Mouse (Mus musculus) MEL (cell line): ENCODE results near the gene Sorcs2. TPM values are rescaled to one million over a fixed set of nuclear protein-coding genes. Genes with fewer than 3 reads are reported as not detected.
"Not testable (repeated sequence)": the region's sequence is repeated elsewhere in the genome, so short reads cannot be mapped to it uniquely, and the experiment has no call there.

Source experiments
- DNase-seq: peaks from one replicate; pipeline ENCODE4 v3.0.0; 2011; ENCODE audit warnings: low read depth, low spot score
- H3K27ac ChIP-seq: 2 replicates; pipeline ENCODE4 v1.5.1; 2012; ENCODE audit warnings: low read depth, mild to moderate bottlenecking, control low read depth, low read length, moderate library complexity; ENCODE audit not compliant: control insufficient read depth
- H3K27me3 ChIP-seq, 2 experiments: fragments of 150-350 bp in 1 of 2; sonication (generic) in 1 of 2; 2 replicates each; pipeline ENCODE4 v1.6.1; 2012; ENCODE audit warnings: low read length in 2 of 2, mild to moderate bottlenecking in 2 of 2, improper control_type of control experiment in 1 of 2, moderate library complexity in 1 of 2; ENCODE audit not compliant: insufficient read depth in 2 of 2, control insufficient read depth in 1 of 2
- H3K36me3 ChIP-seq, 2 experiments: 2 replicates each; pipeline ENCODE4 v1.6.1; 2012 to 2014; ENCODE audit warnings: low read length in 2 of 2, improper control_type of control experiment in 1 of 2, inconsistent platforms in 1 of 2, mild to moderate bottlenecking in 1 of 2; ENCODE audit not compliant: insufficient read depth in 2 of 2, control insufficient read depth in 1 of 2
- H3K4me1 ChIP-seq, 2 experiments: fragments of 150-350 bp in 1 of 2; sonication (generic) in 1 of 2; 2 replicates each; pipeline ENCODE4 v1.6.1; 2012; ENCODE audit warnings: low read length in 2 of 2, improper control_type of control experiment in 1 of 2, mild to moderate bottlenecking in 1 of 2; ENCODE audit not compliant: insufficient read depth in 2 of 2, control insufficient read depth in 1 of 2
- H3K4me3 ChIP-seq, 2 experiments: fragments of 150-350 bp in 1 of 2; sonication (generic) in 1 of 2; 2 replicates each; pipeline ENCODE4 v1.5.1; 2012; ENCODE audit warnings: low read depth in 2 of 2, low read length in 2 of 2, mild to moderate bottlenecking in 2 of 2, moderate library complexity in 2 of 2, control low read depth in 1 of 2, improper control_type of control experiment in 1 of 2; ENCODE audit not compliant: control insufficient read depth in 1 of 2, insufficient read depth in 1 of 2
- H3K79me2 ChIP-seq: 2 replicates; pipeline ENCODE4 v1.6.1; 2012; ENCODE audit warnings: mild to moderate bottlenecking, low read length, moderate library complexity; ENCODE audit not compliant: control insufficient read depth, poor library complexity, insufficient read depth
- H3K9ac ChIP-seq: 2 replicates; pipeline ENCODE4 v1.6.1; 2012; ENCODE audit warnings: low read depth, mild to moderate bottlenecking, control low read depth, low read length, moderate library complexity; ENCODE audit not compliant: control insufficient read depth, poor library complexity, severe bottlenecking
- H3K9me3 ChIP-seq: fragments of 150-350 bp; sonication (generic); replicated peaks from 2 replicates; pipeline ENCODE4 v1.6.1; 2012; ENCODE audit warnings: mild to moderate bottlenecking, low read length, improper control_type of control experiment, moderate library complexity; ENCODE audit not compliant: insufficient read depth
- GABPA ChIP-seq: IDR thresholded peaks from 2 replicates; pipeline ENCODE4 v1.6.1; 2012; ENCODE audit warnings: low read depth, mild to moderate bottlenecking, inconsistent platforms, low read length, improper control_type of control experiment, moderate library complexity
- HCFC1 ChIP-seq: IDR thresholded peaks from 2 replicates; pipeline ENCODE4 v1.6.1; 2012; ENCODE audit warnings: low read depth, mild to moderate bottlenecking, inconsistent platforms, low read length, improper control_type of control experiment, moderate library complexity
- MAX ChIP-seq: IDR thresholded peaks from 2 replicates; pipeline ENCODE4 v1.6.1; 2011; ENCODE audit warnings: low read length, improper control_type of control experiment
- MAZ ChIP-seq: IDR thresholded peaks from 2 replicates; pipeline ENCODE4 v1.6.1; 2012; ENCODE audit warnings: low read depth, mild to moderate bottlenecking, inconsistent platforms, low read length, improper control_type of control experiment
- RAD21 ChIP-seq: IDR thresholded peaks from 2 replicates; pipeline ENCODE4 v1.6.1; 2011; ENCODE audit warnings: mild to moderate bottlenecking, low read depth, low read length, improper control_type of control experiment
- RCOR1 ChIP-seq: IDR thresholded peaks from 2 replicates; pipeline ENCODE4 v1.6.1; 2012; ENCODE audit warnings: low read depth, mild to moderate bottlenecking, inconsistent platforms, low read length, improper control_type of control experiment
- TAL1 ChIP-seq: IDR thresholded peaks from 2 replicates; pipeline ENCODE4 v1.6.1; 2012; ENCODE audit warnings: mild to moderate bottlenecking, inconsistent platforms, low read length, moderate library complexity, mixed read lengths
- TBP ChIP-seq: IDR thresholded peaks from 2 replicates; pipeline ENCODE4 v1.8.0; 2011; ENCODE audit warnings: low read depth, low read length, improper control_type of control experiment
- TCF12 ChIP-seq: IDR thresholded peaks from 2 replicates; pipeline ENCODE4 v1.6.1; 2014; ENCODE audit warnings: low read depth, mild to moderate bottlenecking, inconsistent platforms, low read length, improper control_type of control experiment, moderate library complexity
- USF1 ChIP-seq: IDR thresholded peaks from 2 replicates; pipeline ENCODE4 v1.6.1; 2014; ENCODE audit warnings: low read depth, mild to moderate bottlenecking, inconsistent platforms, low read length, improper control_type of control experiment, moderate library complexity
- ZKSCAN1 ChIP-seq: IDR thresholded peaks from 2 replicates; pipeline ENCODE4 v1.6.1; 2012; ENCODE audit warnings: low read depth, mild to moderate bottlenecking, inconsistent platforms, low read length, improper control_type of control experiment, moderate library complexity
- ZMIZ1 ChIP-seq: IDR thresholded peaks from 2 replicates; pipeline ENCODE4 v1.6.1; 2012; ENCODE audit warnings: low read depth, mild to moderate bottlenecking, inconsistent platforms, low read length, improper control_type of control experiment, moderate library complexity
- ZNF384 ChIP-seq: IDR thresholded peaks from 2 replicates; pipeline ENCODE4 v1.6.1; 2012; ENCODE audit warnings: low read depth, mild to moderate bottlenecking, inconsistent platforms, low read length, improper control_type of control experiment
- polyA plus RNA-seq, 2 experiments: library from polyadenylated mRNA; stranded (reverse) in 1 of 2; unstranded in 1 of 2; fragments of >175 nt in 1 of 2; fragments of >200 nt in 1 of 2; gene quantifications; 2 replicates each; pipeline versions ENCODE4 v1.2.1 to v1.2.4; 2012; ENCODE audit warnings: low replicate concordance in 2 of 2, low read depth in 1 of 2; ENCODE audit not compliant: insufficient read length in 2 of 2, insufficient read depth in 1 of 2, missing spikeins in 1 of 2
- total RNA-seq: library from RNA; depleted of rRNA; stranded (reverse); fragments of 300-350 nt; gene quantifications from 2 replicates; pipeline ENCODE4 v1.2.3, GENCODE M21; 2012

The Sorcs2 gene
- total and polyA plus RNA-seq, 3 experiments, result not detected

DNA sequence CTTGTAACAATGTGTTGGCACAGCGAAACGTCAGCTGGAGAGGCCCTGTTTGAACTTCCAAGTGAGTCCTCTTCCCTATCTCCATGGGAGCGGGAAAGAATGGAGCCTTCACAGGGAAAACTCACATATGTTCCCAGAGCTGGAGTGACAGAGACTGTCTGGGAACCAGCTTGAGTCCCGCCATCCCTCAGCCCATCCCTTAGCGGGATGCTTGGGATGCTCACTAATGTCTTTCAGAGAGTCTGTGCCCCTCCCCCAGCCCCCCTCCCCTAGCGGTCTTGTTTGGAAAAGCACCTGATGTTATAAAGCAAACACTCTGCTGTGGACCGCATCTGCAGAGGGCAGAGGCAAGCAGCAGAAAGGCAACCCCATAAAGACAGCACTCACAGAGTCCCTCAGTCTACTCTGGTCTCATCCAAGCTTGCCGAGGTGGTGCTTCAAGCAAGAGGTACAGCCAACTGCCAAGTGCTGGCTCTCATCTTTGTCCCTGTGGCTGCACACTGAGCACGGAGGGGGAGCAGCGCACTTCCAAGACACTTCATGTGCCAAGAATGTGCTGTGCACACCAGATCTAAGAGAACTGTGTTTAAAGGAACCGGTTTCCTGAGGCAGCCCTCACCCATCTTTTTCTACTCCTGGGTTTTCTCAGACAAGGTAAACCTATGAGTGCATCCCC, 3.0 kb downstream of the Sorcs2 start:
- no peak overlapping the region for H3K4me3 ChIP-seq
- DNase-seq, result no peak
- H3K9ac ChIP-seq, result no peak overlapping the region
- no peaks in the 10 kb centered on the region for H3K79me2 ChIP-seq
- H3K36me3 ChIP-seq, result no peaks in the 10 kb centered on the region
- no peak overlapping the region for H3K27ac ChIP-seq
- H3K9me3 ChIP-seq, result no peaks in the 10 kb centered on the region
- H3K4me1 ChIP-seq, result no peaks in the 10 kb centered on the region
- no peak for TF ChIP-seq MAX
- TF ChIP-seq ZMIZ1, result no peak
- TF ChIP-seq ZNF384, result no peak
- no peak for TF ChIP-seq GABPA
- no peak for TF ChIP-seq USF1
- no peak for TF ChIP-seq MAZ
- TF ChIP-seq RCOR1, result no peak
- TF ChIP-seq TBP, result no peak
- TF ChIP-seq TAL1, result no peak
- no peak for TF ChIP-seq RAD21
- TF ChIP-seq ZKSCAN1, result no peak
- TF ChIP-seq, all 39 proteins: peak for 0
- H3K27me3 ChIP-seq, result no peaks in the 10 kb centered on the region

- Histone ChIP-seq H3K9me3 (no peaks in the 10 kb centered on the region), H3K27ac (no peak overlapping the region), H3K79me2 (no peaks in the 10 kb centered on the region), H3K4me3 (no peak overlapping the region), H3K9ac (no peak overlapping the region), H3K36me3 (no peaks in the 10 kb centered on the region), H3K4me1 (no peaks in the 10 kb centered on the region), H3K27me3 (no peaks in the 10 kb centered on the region)
- TF ChIP-seq TCF12 (no peak), HCFC1 (no peak)
- DNase-seq, result no peak
Measured at GRCm38 (mm10) chr5:36391751-36392150, 6.2 kb downstream of the Sorcs2 start.

GRCm38 (mm10) chr5:36390591-36390927, 7.4 kb downstream of the Sorcs2 start:
- DNase-seq, H3K79me2 ChIP-seq, H3K4me1 ChIP-seq, H3K9ac ChIP-seq, H3K4me3 ChIP-seq, H3K27ac ChIP-seq, H3K9me3 ChIP-seq, H3K27me3 ChIP-seq, H3K36me3 ChIP-seq: not testable (repeated sequence)
